In genomic region chrX:73774168-73774760, GRCm38 (mm10) we compare ENCODE assay signal across 9 mouse cellular contexts. TPM values are rescaled to one million over a fixed set of nuclear protein-coding genes. Genes with fewer than 3 reads are reported as not detected.
A peak's percentile ranks its signal among the peaks of the same experiment; 100 is the strongest.
DNase-seq lines count a peak whose midpoint lies in the region; ATAC-seq lines count a peak whose summit lies in the region.
"Had no signal": no experiment of that assay in that cellular context is flagged by ENCODE, and none has a peak within 500 bp of the region (broad histone marks: within the 10 kb centered on the region; RNA-seq: fewer than 3 reads in every experiment).

Gene Srpk3 (plus strand): TSS chrX:73774405.

- no peak within 1 kb of the TSS for H3K4me2 ChIP-seq in hindbrain, embryonic 16.5 days (ENCODE audit: low read length)
- no peak within 1 kb of the TSS for H3K4me2 ChIP-seq in forebrain, embryonic 14.5 days (ENCODE audit: low read length)
- H3K4me2 ChIP-seq: embryonic facial prominence, embryonic 13.5 days had no signal

- DNase-seq in frontal cortex, postnatal 14 days (ENCODE audit: low spot score in 2 of 2): no peak
- peak; percentile 33 to 52 for DNase-seq in spleen, adult 18-20 months
- no peak for DNase-seq in spleen, adult 12 weeks (ENCODE audit: low spot score)
- peak; percentile 12 to 24 for DNase-seq in spleen, postnatal 14 days (ENCODE audit: low spot score in 2 of 2)
- DNase-seq in MN1 (ENCODE audit: low spot score): no peak
- no peak for DNase-seq in forebrain, embryonic 14.5 days (ENCODE audit: low spot score)

- no peak within 1 kb of the TSS for H3K27ac ChIP-seq in hindbrain, embryonic 16.5 days (ENCODE audit: low read depth, low read length)
- no peak within 1 kb of the TSS for H3K27ac ChIP-seq in forebrain, embryonic 14.5 days (ENCODE audit: low read depth, low read length)
- H3K27ac ChIP-seq: embryonic facial prominence, embryonic 13.5 days had no signal

- H3K9ac ChIP-seq in hindbrain, embryonic 16.5 days (ENCODE audit: low read depth, low read length): no peak within 1 kb of the TSS; the same call in 1 of the 2 replicates
- no peak within 1 kb of the TSS for H3K9ac ChIP-seq in forebrain, embryonic 14.5 days (ENCODE audit: low read length)
- H3K9ac ChIP-seq: embryonic facial prominence, embryonic 13.5 days had no signal

- H3K4me3 ChIP-seq in hindbrain, embryonic 16.5 days (ENCODE audit: low read length): no peak within 1 kb of the TSS
- H3K4me3 ChIP-seq in forebrain, embryonic 14.5 days (ENCODE audit: low read depth, low read length): no peak within 1 kb of the TSS
- H3K4me3 ChIP-seq: embryonic facial prominence, embryonic 13.5 days had no signal

- no peaks in the 10 kb centered on the region for H3K9me3 ChIP-seq in hindbrain, embryonic 16.5 days (ENCODE audit: control insufficient read depth, low read length)
- no peaks in the 10 kb centered on the region for H3K9me3 ChIP-seq in forebrain, embryonic 14.5 days (replicated peaks; ENCODE audit: control insufficient read depth, low read length)
- H3K9me3 ChIP-seq: embryonic facial prominence, embryonic 13.5 days had no signal

- peak; percentile 82 for ATAC-seq in frontal cortex, adult (ENCODE audit: low TSS enrichment)
- ATAC-seq in hindbrain, embryonic 16.5 days: peak; percentile 54; the same call in 1 of the 2 replicates
- ATAC-seq in forebrain, embryonic 14.5 days: no peak; the same call in 1 of the 2 replicates

- WGBS in hindbrain, embryonic 16.5 days: 39% methylated on average over 9 of the region's 9 CpGs
- 66% methylated on average over 9 of the region's 9 CpGs for WGBS in forebrain, embryonic 14.5 days

- H3K4me1 ChIP-seq in hindbrain, embryonic 16.5 days (ENCODE audit: control insufficient read depth, insufficient read depth, low read depth, low read length): no peaks in the 10 kb centered on the region
- no peaks in the 10 kb centered on the region for H3K4me1 ChIP-seq in forebrain, embryonic 14.5 days (ENCODE audit: control insufficient read depth, insufficient read depth, low read length)
- H3K4me1 ChIP-seq: embryonic facial prominence, embryonic 13.5 days had no signal

- peaks cover 5% of the 10 kb centered on the region; the same call in 1 of the 2 replicates for H3K36me3 ChIP-seq in hindbrain, embryonic 16.5 days (ENCODE audit: control insufficient read depth, insufficient read depth, low read length)
- H3K36me3 ChIP-seq in forebrain, embryonic 14.5 days (ENCODE audit: control insufficient read depth, insufficient read depth, low read length): peaks cover 22% of the 10 kb centered on the region

- no peaks in the 10 kb centered on the region for H3K27me3 ChIP-seq in hindbrain, embryonic 16.5 days (replicated peaks; ENCODE audit: control insufficient read depth, insufficient read depth, low read length)
- no peaks in the 10 kb centered on the region for H3K27me3 ChIP-seq in forebrain, embryonic 14.5 days (replicated peaks; ENCODE audit: control insufficient read depth, insufficient read depth, low read length)
- H3K27me3 ChIP-seq: embryonic facial prominence, embryonic 13.5 days had no signal

RNA-seq across cellular contexts. Expression of gene Srpk3, which starts in this region (rescaled TPM):
- polyA plus RNA-seq in hindbrain, embryonic 16.5 days (2015; fragmentation: Nextera tagmentation; extraction: Ambion mirVana): 1.9 and 4.4 TPM in 2 replicates
- 1.1 and 1.8 TPM in 2 replicates for polyA plus RNA-seq in forebrain, embryonic 14.5 days (2014; fragmentation: Nextera tagmentation; extraction: Ambion mirVana)

Comparison
In these comparisons a context has a peak if more than half of its experiments do, and no peak if none do; other contexts are left out.
1. DNase-seq: peak in spleen, adult 18-20 months (2 of 2) and spleen, postnatal 14 days (2 of 2); none in frontal cortex, postnatal 14 days (0 of 2), spleen, adult 12 weeks (single experiment), MN1 (single experiment) and forebrain, embryonic 14.5 days (single experiment).